Mouse (Mus musculus): ENCODE measurements at regions not wholly inside any gene's neighbourhood (a gene's known extent, or its start where the extent isn't known, plus 50 kb on each side); places are given as distances from the start of the nearest gene placed in this dataset.

- DNase-seq, result no peak
Measured at GRCm38 (mm10) chrX:67829729-67830128, 91.5 kb downstream of the 4933436I01Rik start.

DNA sequence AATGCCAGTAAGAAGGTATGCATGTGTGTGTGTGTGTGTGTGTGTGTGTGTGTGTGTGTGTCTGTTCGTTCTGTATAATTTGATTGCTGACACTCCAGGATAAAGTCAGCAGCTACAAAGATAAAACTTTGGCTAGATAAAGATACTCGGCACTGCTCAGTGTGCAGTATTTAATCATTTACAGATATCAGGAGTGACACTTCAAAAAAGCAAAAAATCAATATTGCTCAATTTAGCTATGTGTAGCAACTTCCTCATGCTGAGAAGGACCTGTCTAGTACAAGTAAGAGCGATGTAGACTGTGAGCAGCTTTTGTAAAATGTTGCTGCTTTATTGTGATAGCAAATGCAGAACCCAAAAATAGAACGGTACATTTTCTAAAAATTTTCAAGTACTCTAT is 100.1 kb downstream of the 4933436I01Rik start:
- DNase-seq, result peak in 1 of 2 experiments; percentile 2

Data from cerebellum, postnatal 25 days (tissue).